Mouse (Mus musculus): ENCODE data around the gene Ublcp1.

DNA sequence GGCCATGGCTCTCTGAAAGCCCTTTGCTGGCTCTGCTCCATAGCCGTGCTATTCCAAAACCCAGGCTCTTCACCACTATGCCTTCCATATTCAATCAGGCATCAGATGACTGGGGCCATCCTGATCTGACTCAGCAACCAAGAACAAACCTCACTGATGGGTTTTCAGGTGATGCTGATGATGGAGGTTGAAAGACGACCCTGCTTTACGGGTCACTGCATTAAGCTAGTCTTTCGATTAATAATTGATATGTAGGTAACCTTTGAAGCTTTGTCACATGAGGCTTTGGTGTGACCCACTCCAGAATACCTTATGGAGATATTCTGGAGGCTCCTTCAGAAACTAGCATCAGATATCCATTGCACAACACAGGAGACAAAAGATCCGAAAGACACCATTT is 63.8 kb downstream of the Ublcp1 start:
- TF ChIP-seq POLR2A (IDR thresholded peaks at IDR 0.05; ENCODE audit: borderline replicate concordance, low read depth, low read length) (no peak), CTCF (IDR thresholded peaks at IDR 0.05; ENCODE audit: low read depth, low read length) (no peak)

All from bone marrow macrophage, adult 2 months (primary cell).